Mouse (Mus musculus): Measurements from ENCODE around the gene Tgfa.

DNA sequence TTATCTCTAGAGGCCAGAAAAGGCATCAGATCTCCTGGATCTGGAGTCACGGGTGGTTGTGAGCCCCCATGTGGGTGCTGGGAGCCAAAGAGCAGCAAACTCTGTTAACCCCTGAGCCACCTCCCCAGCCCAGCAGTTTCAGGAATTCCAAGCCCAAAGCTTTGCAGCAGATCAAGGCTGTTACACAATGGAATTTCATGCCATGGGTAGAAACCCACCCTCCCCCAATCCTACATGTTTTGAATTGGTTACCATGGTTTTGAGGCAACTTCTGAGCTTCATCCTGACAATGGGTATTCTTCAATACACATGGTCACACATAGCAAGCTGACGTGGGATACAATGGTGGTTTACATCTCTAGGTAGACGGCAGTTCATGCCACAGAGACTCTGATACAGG is 49.8 kb downstream of the Tgfa start:
- TF ChIP-seq POLR2A (IDR thresholded peaks at IDR 0.05; ENCODE audit: insufficient read depth, low read depth, low read length) (no peak), CTCF (IDR thresholded peaks at IDR 0.05) (no peak), EP300 (IDR thresholded peaks at IDR 0.05; ENCODE audit: insufficient read depth, low read depth, low read length) (no peak)
